Mouse (Mus musculus) heart, postnatal 0 days (tissue): ENCODE measurements around the gene 4930415O20Rik. TPM values are rescaled to one million over a fixed set of nuclear protein-coding genes. Genes with fewer than 3 reads are reported as not detected.

ENCODE experiments used
- ATAC-seq: fragments of 200-750 bp; cut with Nextera tagmentation; 2 replicates; pipeline ENCODE4 v1.8.0; 2017; ENCODE audit warnings: low read depth, moderate number of reproducible peaks, moderate library complexity; ENCODE audit not compliant: insufficient read depth
- DNase-seq: peaks from one replicate; pipeline ENCODE4 v3.0.0-alpha.2; 2016; ENCODE audit warnings: low spot score
- H3K27ac ChIP-seq: fragments of 300-500 bp; sonication (generic); 2 replicates; pipeline ENCODE4 v1.5.1; 2014; ENCODE audit warnings: low read depth, mild to moderate bottlenecking
- H3K27me3 ChIP-seq: fragments of 300-500 bp; sonication (generic); 2 replicates; pipeline ENCODE4 v1.6.1; 2014; ENCODE audit warnings: low read length, mixed read lengths; ENCODE audit not compliant: control insufficient read depth, insufficient read depth
- H3K36me3 ChIP-seq: fragments of 300-500 bp; sonication (generic); replicated peaks from 2 replicates; pipeline ENCODE4 v1.6.1; 2014; ENCODE audit warnings: low read length, mixed read lengths; ENCODE audit not compliant: control insufficient read depth, insufficient read depth
- H3K4me1 ChIP-seq: fragments of 300-500 bp; sonication (generic); 2 replicates; pipeline ENCODE4 v1.6.1; 2014; ENCODE audit warnings: antibody characterized with exemption; ENCODE audit not compliant: control insufficient read depth, insufficient read depth
- H3K4me2 ChIP-seq: fragments of 300-500 bp; sonication (generic); 2 replicates; pipeline ENCODE4 v1.6.1; 2014; ENCODE audit warnings: low read depth, mild to moderate bottlenecking, low read length, moderate library complexity
- H3K4me3 ChIP-seq: fragments of 300-500 bp; sonication (generic); 2 replicates; pipeline ENCODE4 v1.5.1; 2014; ENCODE audit warnings: low read depth, low read length
- H3K9ac ChIP-seq: fragments of 300-500 bp; sonication (generic); replicated peaks from 2 replicates; pipeline ENCODE4 v1.6.1; 2014; ENCODE audit warnings: low read depth, low read length, mixed read lengths
- H3K9me3 ChIP-seq: fragments of 300-500 bp; sonication (generic); replicated peaks from 2 replicates; pipeline ENCODE4 v1.6.1; 2016; ENCODE audit warnings: low read length; ENCODE audit not compliant: control insufficient read depth
- CTCF ChIP-seq: IDR thresholded peaks from 2 replicates; pipeline ENCODE4 v1.5.1; 2016; ENCODE audit warnings: antibody characterized with exemption, control low read depth, low read depth
- EP300 ChIP-seq: IDR thresholded peaks from 2 replicates; pipeline ENCODE4 v1.6.1; 2016; ENCODE audit warnings: antibody characterized with exemption, low read depth
- WGBS: fragments of 180-500 bp; shearing (Covaris S2); extraction: QIAGEN DNeasy Blood & Tissue Kit; methylation state at CpG from one replicate; pipeline ENCODE4 v1.1.7; 2014; 5-methylcytosine and 5-hydroxymethylcytosine counted together
- polyA plus RNA-seq: library from polyadenylated mRNA; unstranded; fragments of >200 nt; fragmentation: Nextera tagmentation; extraction: Ambion mirVana; gene quantifications from 2 replicates; pipeline ENCODE4 v1.2.1, GENCODE M21; 2015
- total RNA-seq: library from RNA; depleted of rRNA; stranded (reverse); fragments of >200 nt; gene quantifications from 2 replicates; pipeline ENCODE4 v1.2.3, GENCODE M21; 2014; ENCODE audit warnings: low replicate concordance

The 4930415O20Rik gene
- total and polyA plus RNA-seq, 2 experiments from 2014 or later: 0.30 TPM; not detected in 1

DNA sequence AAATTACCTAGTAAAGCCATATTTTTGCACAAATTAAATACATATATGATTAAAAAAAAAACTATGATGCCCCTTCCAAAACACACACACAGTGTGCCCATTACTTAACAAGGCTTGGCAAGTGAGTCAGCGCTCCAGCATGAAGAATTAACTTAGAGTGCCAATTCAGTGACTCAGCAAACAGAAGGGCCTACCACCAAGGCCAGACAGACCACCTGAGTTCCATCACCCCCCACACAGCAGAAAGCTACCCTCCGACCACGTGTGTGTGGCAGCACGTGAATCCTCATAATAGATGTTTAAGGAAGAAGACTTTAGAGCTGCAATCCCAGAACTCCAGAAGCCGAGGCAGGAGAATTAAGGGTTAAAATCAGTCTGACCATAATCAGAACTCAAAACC, 38.5 kb upstream of the 4930415O20Rik start:
- no peaks in the 10 kb centered on the region for H3K9me3 ChIP-seq
- WGBS: 26% methylated on average over 5 of the region's 5 CpGs

GRCm38 (mm10) chr15:98533035-98533531, 37.7 kb upstream of the 4930415O20Rik start:
- Histone ChIP-seq H3K36me3 (peaks cover 34% of the 10 kb centered on the region), H3K27me3 (no peaks in the 10 kb centered on the region), H3K4me2 (peak overlapping the region; percentile 90), H3K9ac (peak overlapping the region; percentile 91), H3K4me3 (peak overlapping the region; percentile 92), H3K9me3 (no peaks in the 10 kb centered on the region), H3K4me1 (peaks cover 11% of the 10 kb centered on the region; the same call in 1 of the 2 replicates), H3K27ac (peak overlapping the region; percentile 98)
- TF ChIP-seq EP300: no peak
- no peak for TF ChIP-seq CTCF
- WGBS: under 1% methylated on average over 18 of the region's 18 CpGs
- ATAC-seq (no peak), DNase-seq (no peak)

More for the DNA sequence above, 38.5 kb upstream of the 4930415O20Rik start:
- H3K27me3 ChIP-seq: no peaks in the 10 kb centered on the region
- peak overlapping the region; percentile 92 for H3K4me3 ChIP-seq
- peaks cover 42% of the 10 kb centered on the region for H3K36me3 ChIP-seq
- DNase-seq (no peak), ATAC-seq (no peak)
- peak overlapping the region; percentile 98; the same call in 1 of the 2 replicates for H3K27ac ChIP-seq
- TF ChIP-seq EP300 (no peak), CTCF (no peak)
- peak overlapping the region; percentile 90 for H3K4me2 ChIP-seq
- H3K9ac ChIP-seq: peak overlapping the region; percentile 91; the same call in 1 of the 2 replicates
- H3K4me1 ChIP-seq: peaks cover 11% of the 10 kb centered on the region; the same call in 1 of the 2 replicates

DNA sequence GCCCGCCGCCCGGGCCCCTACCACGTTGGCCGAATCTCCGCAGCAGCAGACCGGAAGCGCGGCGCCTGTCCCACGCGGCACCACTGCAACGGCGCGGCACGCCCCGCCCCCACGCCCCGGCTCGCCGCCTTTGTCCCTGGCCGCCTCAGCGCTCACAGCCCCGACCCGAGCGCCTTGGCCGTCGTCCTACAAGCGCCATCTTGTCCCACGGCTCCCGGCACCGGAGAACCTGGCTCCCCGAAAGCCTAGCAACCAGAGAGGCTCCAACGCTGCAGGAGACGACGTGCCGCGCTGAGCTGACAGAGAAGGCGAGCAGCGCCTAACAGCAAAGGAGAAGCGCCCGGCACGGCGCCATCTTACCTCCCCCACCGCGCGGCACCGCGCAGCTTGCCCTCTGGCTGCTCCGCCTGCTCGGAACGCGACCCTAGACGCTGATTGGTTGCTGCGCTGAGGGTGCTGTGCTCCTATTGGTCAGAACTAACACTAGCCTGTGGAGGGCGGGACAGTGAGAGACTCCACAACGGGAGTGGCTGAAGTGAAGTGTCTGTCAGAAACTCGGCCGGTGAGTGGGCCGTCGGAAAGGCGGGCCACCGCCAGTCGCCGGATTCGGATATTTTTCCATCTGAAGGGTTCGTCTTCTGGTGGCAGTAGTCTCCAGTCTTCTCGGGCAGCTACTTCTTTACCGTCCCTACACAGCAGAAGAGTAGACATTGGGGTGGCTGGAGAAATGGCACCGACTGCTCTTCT, 36.8 kb upstream of the 4930415O20Rik start, which contains the start of gene Kansl2:
Gene Kansl2 (minus strand): TSS at position 384 of the 747 bp plus-strand sequence.
- peaks cover 30% of the 10 kb centered on the region for H3K36me3 ChIP-seq
- 0% methylated on average over 67 of the region's 70 CpGs for WGBS
- peak within 1 kb of the TSS; percentile 91 for H3K9ac ChIP-seq
- TF ChIP-seq EP300: peak; percentile 76; the same call in 1 of the 2 replicates
- no peak for TF ChIP-seq CTCF
- peak; percentile 100 for ATAC-seq
- H3K27me3 ChIP-seq: no peaks in the 10 kb centered on the region
- H3K4me2 ChIP-seq: peak within 1 kb of the TSS; percentile 90
- H3K4me1 ChIP-seq: peaks cover 11% of the 10 kb centered on the region; the same call in 1 of the 2 replicates
- H3K4me3 ChIP-seq: peak within 1 kb of the TSS; percentile 92
- DNase-seq: peak; percentile 99
- no peaks in the 10 kb centered on the region for H3K9me3 ChIP-seq
- H3K27ac ChIP-seq: peak within 1 kb of the TSS; percentile 98

GRCm38 (mm10) chr15:98535921-98536320, 34.9 kb upstream of the 4930415O20Rik start:
- 71% methylated on average over 4 of the region's 4 CpGs for WGBS
- H3K9ac ChIP-seq: no peak overlapping the region
- H3K4me3 ChIP-seq: no peak overlapping the region
- H3K9me3 ChIP-seq: no peaks in the 10 kb centered on the region
- H3K36me3 ChIP-seq: peaks cover 20% of the 10 kb centered on the region
- TF ChIP-seq EP300 (no peak), CTCF (no peak)
- H3K27me3 ChIP-seq: no peaks in the 10 kb centered on the region
- no peak overlapping the region for H3K4me2 ChIP-seq
- peaks cover 11% of the 10 kb centered on the region; the same call in 1 of the 2 replicates for H3K4me1 ChIP-seq
- DNase-seq (no peak), ATAC-seq (no peak)
- no peak overlapping the region for H3K27ac ChIP-seq

DNA sequence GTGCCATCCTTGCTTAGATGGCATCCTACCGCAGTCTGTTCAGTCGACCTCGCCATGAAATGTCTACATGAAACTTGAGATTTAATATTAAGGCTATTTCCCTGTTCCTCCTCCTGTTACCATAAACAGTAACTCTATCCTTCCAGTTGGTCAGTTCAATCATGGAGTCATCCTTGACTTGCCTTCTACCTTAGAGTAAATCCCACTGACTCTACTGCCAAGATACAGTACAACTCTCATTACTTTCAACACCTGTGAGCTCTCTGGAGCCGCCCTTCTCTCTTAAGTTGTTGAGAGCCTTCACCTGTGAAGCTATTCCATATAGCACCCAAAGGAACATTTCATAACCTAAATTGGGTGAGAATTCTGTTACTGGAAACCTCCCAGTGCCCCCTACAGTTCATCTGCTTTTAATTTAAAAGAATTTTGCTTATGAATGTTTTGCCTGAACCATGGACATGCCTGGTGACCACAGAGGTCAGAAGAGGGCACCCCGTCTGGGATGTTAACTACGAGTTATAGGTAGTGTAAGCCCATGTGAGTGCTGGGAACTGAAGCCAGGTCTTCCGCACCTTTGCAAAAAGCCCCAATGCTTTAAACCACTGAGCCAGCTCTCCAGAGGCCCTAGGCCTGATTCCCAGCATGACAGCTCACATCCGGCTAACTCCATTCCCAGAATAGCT, 33.8 kb upstream of the 4930415O20Rik start:
- H3K4me1 ChIP-seq: peaks cover 11% of the 10 kb centered on the region; the same call in 1 of the 2 replicates
- no peak overlapping the region for H3K4me3 ChIP-seq
- H3K27ac ChIP-seq: no peak overlapping the region
- no peak overlapping the region for H3K4me2 ChIP-seq
- no peak overlapping the region for H3K9ac ChIP-seq
- 78% methylated on average over 8 of the region's 8 CpGs for WGBS
- no peak for DNase-seq
- peaks cover 17% of the 10 kb centered on the region for H3K36me3 ChIP-seq
- H3K9me3 ChIP-seq: no peaks in the 10 kb centered on the region
- TF ChIP-seq CTCF (no peak), EP300 (no peak)
- ATAC-seq: no peak
- H3K27me3 ChIP-seq: no peaks in the 10 kb centered on the region
